Mouse (Mus musculus): ENCODE data around the gene Aunip. TPM values are rescaled to one million over a fixed set of nuclear protein-coding genes. Genes with fewer than 3 reads are reported as not detected.

Aunip gene
- polyA plus RNA-seq, 1 experiment: 2.3 TPM

DNA sequence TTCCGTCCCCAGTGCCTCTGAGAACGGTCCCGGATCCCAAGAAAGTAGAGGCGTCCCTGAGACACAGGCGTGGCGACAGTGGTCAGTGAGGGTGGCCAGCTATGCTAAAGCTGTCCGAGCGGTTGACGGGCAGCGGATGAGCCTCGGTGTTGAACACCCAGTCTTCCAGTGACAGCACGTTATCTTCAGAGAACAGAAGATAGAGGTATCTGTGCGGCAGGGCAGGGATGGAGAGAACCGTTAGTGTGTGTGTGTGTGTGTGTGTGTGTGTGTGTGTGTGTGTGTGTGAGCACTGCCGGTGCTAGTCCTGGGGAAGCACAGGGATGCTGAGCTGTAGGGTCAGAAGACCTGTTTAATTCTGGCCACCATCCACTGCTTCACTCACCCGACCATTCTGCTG lies 52.8 kb downstream of the Aunip start:
- TF ChIP-seq MYOG (IDR thresholded peaks at IDR 0.05; ENCODE audit: control insufficient read depth in 1 of 3, insufficient read depth in 1 of 3, insufficient read length in 2 of 3, low read depth in 2 of 3) (no peak), CEBPB (IDR thresholded peaks at IDR 0.05; ENCODE audit: insufficient read depth, poor library complexity, severe bottlenecking) (no peak), SRF (IDR thresholded peaks at IDR 0.05; ENCODE audit: control insufficient read depth, insufficient read length, low read depth) (no peak), MYOD1 (IDR thresholded peaks at IDR 0.05; ENCODE audit: control insufficient read depth in 1 of 3, insufficient read length in 2 of 3, low read depth in 2 of 3) (no peak), USF1 (IDR thresholded peaks at IDR 0.05; ENCODE audit: low read depth) (no peak), MAX (IDR thresholded peaks at IDR 0.05; ENCODE audit: low read depth) (no peak), TCF12 (IDR thresholded peaks at IDR 0.05; ENCODE audit: insufficient read depth, poor library complexity, severe bottlenecking) (no peak), POLR2AphosphoS2 (IDR thresholded peaks at IDR 0.05; ENCODE audit: insufficient read length, low read depth) (no peak), E2F4 (IDR thresholded peaks at IDR 0.05; ENCODE audit: insufficient read depth) (no peak), POLR2A (IDR thresholded peaks at IDR 0.05; ENCODE audit: insufficient read length, low read depth) (no peak), TCF3 (IDR thresholded peaks at IDR 0.05; ENCODE audit: insufficient read length, low read depth) (no peak)
- no peak overlapping the region for H3ac ChIP-seq (ENCODE audit: control insufficient read depth, insufficient read length)
- no peak overlapping the region for H3K4me2 ChIP-seq (ENCODE audit: low read depth)
- H3K4me3 ChIP-seq: no peak overlapping the region
- no peaks in the 10 kb centered on the region for H3K79me2 ChIP-seq (ENCODE audit: control insufficient read depth, insufficient read depth)
- no peaks in the 10 kb centered on the region for H3K36me3 ChIP-seq (ENCODE audit: control insufficient read depth, insufficient read depth)
- H3K27me3 ChIP-seq (ENCODE audit: control insufficient read depth, insufficient read depth, insufficient read length): no peaks in the 10 kb centered on the region

DNA sequence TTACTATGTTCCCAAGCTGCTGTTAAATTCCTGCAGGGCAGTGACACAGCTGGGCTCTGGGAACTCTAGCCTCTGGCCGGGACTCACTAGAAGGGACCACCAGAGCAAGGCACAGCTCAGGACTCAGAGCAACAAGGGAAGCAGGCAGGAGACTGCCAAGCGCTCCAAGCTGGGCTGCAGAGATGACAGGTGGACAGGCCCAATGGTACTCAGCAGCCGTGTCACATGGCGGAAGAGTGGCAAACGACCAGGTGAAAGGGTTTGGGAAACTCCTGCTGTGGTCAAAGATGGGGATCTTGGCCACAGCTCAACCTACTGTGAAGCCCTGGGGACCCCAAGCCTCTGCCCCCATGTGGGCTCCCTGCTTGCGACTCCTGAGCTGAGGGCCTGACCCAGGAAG lies 53.3 kb downstream of the Aunip start:
- no peak overlapping the region for H3ac ChIP-seq (ENCODE audit: control insufficient read depth, insufficient read length)
- no peaks in the 10 kb centered on the region for H3K79me2 ChIP-seq (ENCODE audit: control insufficient read depth, insufficient read depth)
- H3K4me3 ChIP-seq: no peak overlapping the region
- TF ChIP-seq POLR2AphosphoS2 (IDR thresholded peaks at IDR 0.05; ENCODE audit: insufficient read length, low read depth) (no peak), MYOD1 (IDR thresholded peaks at IDR 0.05; ENCODE audit: control insufficient read depth in 1 of 3, insufficient read length in 2 of 3, low read depth in 2 of 3) (no peak), REST (IDR thresholded peaks at IDR 0.05; ENCODE audit: insufficient read depth, insufficient read length) (no peak), TCF3 (IDR thresholded peaks at IDR 0.05; ENCODE audit: insufficient read length, low read depth) (no peak), TCF12 (IDR thresholded peaks at IDR 0.05; ENCODE audit: insufficient read depth, poor library complexity, severe bottlenecking) (no peak)
- H3K4me2 ChIP-seq (ENCODE audit: low read depth): no peak overlapping the region
- H3K27me3 ChIP-seq (ENCODE audit: control insufficient read depth, insufficient read depth, insufficient read length): no peaks in the 10 kb centered on the region
- H3K36me3 ChIP-seq (ENCODE audit: control insufficient read depth, insufficient read depth): no peaks in the 10 kb centered on the region

DNA sequence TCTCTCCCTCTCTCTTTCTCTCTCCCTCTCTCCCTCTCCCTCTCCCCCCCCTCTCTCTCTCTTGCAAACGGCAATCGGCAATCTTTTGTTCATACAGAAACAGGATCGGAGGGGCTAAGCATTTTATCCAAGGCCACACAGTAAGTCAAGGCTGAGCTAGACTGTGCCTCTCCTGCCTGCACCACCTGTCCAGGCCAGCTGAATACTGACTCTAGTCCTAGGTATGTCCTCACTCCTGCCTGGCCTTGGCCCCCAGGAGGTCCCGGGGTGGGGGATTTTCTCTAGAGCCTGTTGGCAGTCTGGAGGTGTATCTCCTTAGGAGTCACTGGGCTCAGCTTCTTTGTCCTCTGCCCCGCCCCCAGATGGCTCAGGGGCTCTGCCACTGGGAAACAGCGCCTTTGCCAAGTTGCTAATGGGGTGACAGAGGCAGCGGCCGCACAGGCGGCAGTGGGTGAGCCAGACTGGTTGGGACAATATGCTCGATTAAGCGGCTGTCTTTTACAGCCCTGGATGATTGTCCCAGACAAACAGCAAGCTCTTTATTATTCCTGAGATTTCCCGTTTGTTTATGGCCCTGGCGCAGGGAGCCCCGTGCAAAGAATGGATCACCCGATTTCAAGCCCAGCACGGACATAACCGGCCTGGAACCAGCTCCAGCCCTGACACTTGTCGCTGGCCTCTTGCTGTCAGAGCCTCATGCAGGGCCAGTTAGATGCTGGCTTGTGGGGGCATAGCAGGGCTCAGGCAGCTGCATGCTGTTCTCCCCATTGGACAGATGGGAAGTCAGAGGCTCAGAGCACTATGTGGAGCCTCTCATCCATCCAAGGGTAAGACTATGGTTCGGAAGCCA lies 56.8 kb downstream of the Aunip start:
- Histone ChIP-seq H3K27me3 (ENCODE audit: control insufficient read depth, insufficient read depth, insufficient read length) (no peaks in the 10 kb centered on the region), H3K4me2 (ENCODE audit: low read depth) (no peak overlapping the region), H3K4me3 (no peak overlapping the region), H3K79me2 (ENCODE audit: control insufficient read depth, insufficient read depth) (no peaks in the 10 kb centered on the region), H3K36me3 (ENCODE audit: control insufficient read depth, insufficient read depth) (no peaks in the 10 kb centered on the region), H3ac (ENCODE audit: control insufficient read depth, insufficient read length) (no peak overlapping the region)
- TF ChIP-seq CEBPB (IDR thresholded peaks at IDR 0.05; ENCODE audit: insufficient read depth, poor library complexity, severe bottlenecking): no peak
- no peak for TF ChIP-seq REST (IDR thresholded peaks at IDR 0.05; ENCODE audit: insufficient read depth, insufficient read length)
- no peak for TF ChIP-seq POLR2A (IDR thresholded peaks at IDR 0.05; ENCODE audit: insufficient read length, low read depth)
- no peak for TF ChIP-seq TCF12 (IDR thresholded peaks at IDR 0.05; ENCODE audit: insufficient read depth, poor library complexity, severe bottlenecking)
- no peak for TF ChIP-seq MYOD1 (IDR thresholded peaks at IDR 0.05; ENCODE audit: control insufficient read depth in 1 of 3, insufficient read length in 2 of 3, low read depth in 2 of 3)
- no peak for TF ChIP-seq MYOG (IDR thresholded peaks at IDR 0.05; ENCODE audit: control insufficient read depth in 1 of 3, insufficient read depth in 1 of 3, insufficient read length in 2 of 3, low read depth in 2 of 3)
- TF ChIP-seq SRF (IDR thresholded peaks at IDR 0.05; ENCODE audit: control insufficient read depth, insufficient read length, low read depth): no peak
- no peak for TF ChIP-seq USF1 (IDR thresholded peaks at IDR 0.05; ENCODE audit: low read depth)
- no peak for TF ChIP-seq TCF3 (IDR thresholded peaks at IDR 0.05; ENCODE audit: insufficient read length, low read depth)
- TF ChIP-seq POLR2AphosphoS2 (IDR thresholded peaks at IDR 0.05; ENCODE audit: insufficient read length, low read depth): no peak
- no peak for TF ChIP-seq MAX (IDR thresholded peaks at IDR 0.05; ENCODE audit: low read depth)
- no peak for TF ChIP-seq E2F4 (IDR thresholded peaks at IDR 0.05; ENCODE audit: insufficient read depth)

DNA sequence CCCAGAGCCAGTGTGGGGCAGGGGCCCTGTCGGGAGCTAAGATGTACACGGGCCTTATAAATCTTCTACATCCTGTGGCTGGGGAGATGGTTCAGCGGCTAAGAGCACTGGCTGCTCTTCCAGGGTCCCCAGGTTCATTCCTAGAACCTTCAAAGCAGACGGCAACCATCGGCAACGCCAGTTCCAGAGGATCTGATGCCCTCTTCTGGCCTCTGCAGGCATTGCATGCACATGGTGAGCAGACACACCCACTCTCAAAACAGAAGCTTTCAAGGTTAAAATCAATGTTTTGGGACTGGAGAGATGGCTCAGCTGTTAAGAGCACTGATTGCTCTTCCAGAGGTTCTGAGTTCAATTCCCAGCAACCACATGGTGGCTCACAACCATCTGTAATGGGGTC lies 58.4 kb downstream of the Aunip start:
- Histone ChIP-seq H3K36me3 (ENCODE audit: control insufficient read depth, insufficient read depth) (no peaks in the 10 kb centered on the region), H3K4me3 (no peak overlapping the region), H3K27me3 (ENCODE audit: control insufficient read depth, insufficient read depth, insufficient read length) (no peaks in the 10 kb centered on the region), H3K79me2 (ENCODE audit: control insufficient read depth, insufficient read depth) (no peaks in the 10 kb centered on the region), H3ac (ENCODE audit: control insufficient read depth, insufficient read length) (no peak overlapping the region), H3K4me2 (ENCODE audit: low read depth) (no peak overlapping the region)
- TF ChIP-seq REST (IDR thresholded peaks at IDR 0.05; ENCODE audit: insufficient read depth, insufficient read length): no peak
- TF ChIP-seq POLR2A (IDR thresholded peaks at IDR 0.05; ENCODE audit: insufficient read length, low read depth): no peak
- TF ChIP-seq TCF12 (IDR thresholded peaks at IDR 0.05; ENCODE audit: insufficient read depth, poor library complexity, severe bottlenecking): no peak
- no peak for TF ChIP-seq MYOG (IDR thresholded peaks at IDR 0.05; ENCODE audit: control insufficient read depth in 1 of 3, insufficient read depth in 1 of 3, insufficient read length in 2 of 3, low read depth in 2 of 3)
- no peak for TF ChIP-seq E2F4 (IDR thresholded peaks at IDR 0.05; ENCODE audit: insufficient read depth)
- no peak for TF ChIP-seq MYOD1 (IDR thresholded peaks at IDR 0.05; ENCODE audit: control insufficient read depth in 1 of 3, insufficient read length in 2 of 3, low read depth in 2 of 3)
- TF ChIP-seq POLR2AphosphoS2 (IDR thresholded peaks at IDR 0.05; ENCODE audit: insufficient read length, low read depth): no peak
- TF ChIP-seq TCF3 (IDR thresholded peaks at IDR 0.05; ENCODE audit: insufficient read length, low read depth): no peak
- no peak for TF ChIP-seq MAX (IDR thresholded peaks at IDR 0.05; ENCODE audit: low read depth)
- no peak for TF ChIP-seq SRF (IDR thresholded peaks at IDR 0.05; ENCODE audit: control insufficient read depth, insufficient read length, low read depth)

Data from myocyte (in vitro differentiated cells).